Mouse (Mus musculus) cortical plate, adult 2 months (tissue): ENCODE data around the gene Ddx52.

Experiments
- CTCF ChIP-seq: fragments of 200-500 bp; IDR thresholded peaks from 2 replicates; pipeline ENCODE4 v1.5.1; 2011; ENCODE audit warnings: mild to moderate bottlenecking, control low read depth, low read length; ENCODE audit not compliant: insufficient read depth; ENCODE audit errors: extremely low read depth
- POLR2A ChIP-seq: fragments of 200-500 bp; IDR thresholded peaks from 2 replicates; pipeline ENCODE4 v1.6.1; 2011; ENCODE audit warnings: mild to moderate bottlenecking, low read length, control low read depth; ENCODE audit not compliant: insufficient read depth; ENCODE audit errors: extremely low read depth

- no peak for TF ChIP-seq CTCF
- no peak for TF ChIP-seq POLR2A
Observed at GRCm38 (mm10) chr11:83994481-83994880, 52.6 kb downstream of the Ddx52 start.
